Mouse (Mus musculus): ENCODE data around the gene Zbtb8os.
"Not testable (repeated sequence)": the region's sequence is repeated elsewhere in the genome, so short reads cannot be mapped to it uniquely, and the experiment has no call there.

Gene Zbtb8os

DNA sequence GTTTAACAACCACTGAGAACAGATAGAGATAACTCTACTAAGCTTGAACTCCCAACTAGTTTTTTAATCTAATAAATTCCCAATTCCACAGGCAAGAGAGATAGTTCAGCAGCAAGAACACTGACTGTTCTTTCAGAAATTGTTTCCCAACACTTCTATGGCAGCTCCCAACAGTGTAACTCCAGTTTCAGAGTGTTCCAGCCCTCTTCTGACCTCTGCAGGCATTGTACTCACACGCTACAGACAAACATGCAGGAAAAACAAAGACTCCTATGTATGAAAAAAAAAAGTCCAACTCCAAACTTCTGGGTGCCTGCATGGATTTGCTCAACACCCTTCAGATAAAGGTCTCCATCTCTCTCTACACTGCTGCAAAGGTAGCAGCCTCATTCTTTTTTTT, 2.6 kb upstream of the Zbtb8os start:
- in situ Hi-C loops (cut with MboI, MseI) = no loop called here

DNA sequence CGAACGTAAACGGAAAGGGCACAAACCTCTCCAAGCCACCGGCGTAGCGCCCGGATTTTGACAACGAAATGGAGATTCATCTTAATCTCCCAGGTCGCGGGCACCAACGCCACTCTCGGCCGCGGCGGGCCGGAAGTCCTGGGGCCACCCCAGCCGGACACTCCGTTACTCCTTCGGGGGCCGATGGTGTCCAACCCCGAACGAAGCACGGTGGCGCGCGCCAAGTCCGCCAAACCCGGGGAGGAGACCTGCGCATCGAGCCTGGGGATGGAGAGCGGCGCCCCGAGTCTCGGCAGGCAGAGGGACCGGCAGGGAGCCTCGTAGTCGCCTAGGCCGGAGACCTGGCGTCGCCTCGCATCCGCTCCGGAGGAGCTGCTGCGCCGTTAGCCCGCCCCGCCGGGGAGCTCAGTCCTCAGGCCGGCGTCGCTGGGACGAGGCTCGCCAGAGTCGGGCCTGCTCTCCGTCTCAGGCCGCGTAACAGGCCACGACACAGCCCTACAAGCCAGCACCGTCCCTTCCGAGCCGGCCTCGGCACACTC, 749 bp upstream of the Zbtb8os start:
- in situ Hi-C loops (cut with MboI, MseI) = no loop called here

DNA sequence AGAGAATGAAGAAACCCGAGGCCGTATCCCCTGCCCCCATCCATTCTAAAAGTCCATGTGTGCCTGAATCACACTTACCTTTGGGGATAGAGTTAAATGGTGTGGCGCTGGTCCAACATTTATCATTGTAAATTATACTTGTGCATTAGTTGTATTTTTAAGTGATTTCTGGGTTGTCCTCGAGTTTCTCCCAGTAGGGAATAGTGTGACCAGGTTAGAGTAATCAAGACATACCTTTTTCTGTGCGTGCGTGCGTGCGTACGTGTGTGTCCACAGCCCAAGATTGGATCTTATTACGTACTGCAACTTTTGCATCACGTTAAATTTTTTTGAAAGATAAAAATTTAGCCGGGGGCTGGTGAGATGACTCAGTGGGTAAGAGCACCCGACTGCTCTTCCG, 796 bp downstream of the Zbtb8os start:
- in situ Hi-C loops (cut with MboI, MseI) = no loop called here

DNA sequence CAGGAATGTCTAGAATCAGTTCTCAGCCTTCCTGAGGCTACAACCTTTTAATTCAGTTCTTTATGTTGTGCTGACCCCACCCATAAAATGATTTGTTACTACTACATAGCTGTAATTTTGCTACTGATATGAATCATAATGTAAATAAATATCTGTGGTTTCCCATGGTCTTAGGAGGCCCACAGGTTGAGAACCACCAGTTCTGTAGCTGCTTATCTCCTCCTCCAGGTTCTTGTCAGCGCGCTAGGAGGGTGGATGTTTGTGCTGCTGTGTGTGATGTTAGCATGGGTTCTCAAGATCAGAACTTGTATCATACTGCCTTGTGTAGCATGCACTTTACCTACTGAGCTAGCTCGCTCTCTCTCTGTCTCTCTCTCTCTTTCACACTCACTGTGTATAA, 4.2 kb downstream of the Zbtb8os start:
- in situ Hi-C loops (cut with MboI, MseI) = no loop called here

DNA sequence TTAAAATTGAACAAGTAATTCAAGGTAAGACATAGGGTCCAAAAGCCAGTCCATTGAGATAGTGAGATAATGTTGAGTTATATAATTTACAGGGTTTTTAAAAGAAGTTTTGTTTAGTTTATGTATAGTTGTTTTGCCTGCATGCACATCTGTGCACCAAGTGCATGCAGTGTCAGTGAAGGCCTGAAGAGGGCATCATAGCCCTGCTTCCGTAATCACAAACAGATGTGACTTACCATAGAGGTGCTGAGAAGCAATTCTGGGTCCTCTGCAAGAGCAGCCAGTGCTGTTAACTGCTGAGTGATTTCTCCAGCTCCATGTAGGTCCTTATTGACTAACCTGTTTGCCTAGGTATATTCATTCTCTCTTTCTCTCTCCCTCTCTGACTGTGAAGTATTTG, 6.4 kb downstream of the Zbtb8os start:
- in situ Hi-C loops (cut with MboI, MseI) = no loop called here

DNA sequence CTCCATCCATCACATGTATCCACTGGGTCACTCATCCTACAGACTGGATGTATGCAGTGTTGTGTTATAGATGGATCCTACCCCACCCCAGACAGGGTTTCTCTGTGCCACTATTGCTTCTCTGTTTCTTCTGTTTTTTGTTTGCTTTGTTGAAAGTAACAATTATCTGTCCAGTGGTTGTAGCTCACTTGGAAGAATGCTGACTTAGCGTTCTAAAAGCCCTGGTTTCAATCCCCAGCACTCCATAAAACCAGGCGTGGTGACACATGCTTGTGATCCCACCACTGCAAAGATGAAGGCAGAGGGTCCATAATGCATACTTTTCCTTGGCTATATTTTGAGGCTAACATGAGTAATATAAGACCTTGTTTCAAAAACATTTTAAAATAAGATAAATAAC, 7.2 kb downstream of the Zbtb8os start:
- in situ Hi-C loops (cut with MboI, MseI) = no loop called here

DNA sequence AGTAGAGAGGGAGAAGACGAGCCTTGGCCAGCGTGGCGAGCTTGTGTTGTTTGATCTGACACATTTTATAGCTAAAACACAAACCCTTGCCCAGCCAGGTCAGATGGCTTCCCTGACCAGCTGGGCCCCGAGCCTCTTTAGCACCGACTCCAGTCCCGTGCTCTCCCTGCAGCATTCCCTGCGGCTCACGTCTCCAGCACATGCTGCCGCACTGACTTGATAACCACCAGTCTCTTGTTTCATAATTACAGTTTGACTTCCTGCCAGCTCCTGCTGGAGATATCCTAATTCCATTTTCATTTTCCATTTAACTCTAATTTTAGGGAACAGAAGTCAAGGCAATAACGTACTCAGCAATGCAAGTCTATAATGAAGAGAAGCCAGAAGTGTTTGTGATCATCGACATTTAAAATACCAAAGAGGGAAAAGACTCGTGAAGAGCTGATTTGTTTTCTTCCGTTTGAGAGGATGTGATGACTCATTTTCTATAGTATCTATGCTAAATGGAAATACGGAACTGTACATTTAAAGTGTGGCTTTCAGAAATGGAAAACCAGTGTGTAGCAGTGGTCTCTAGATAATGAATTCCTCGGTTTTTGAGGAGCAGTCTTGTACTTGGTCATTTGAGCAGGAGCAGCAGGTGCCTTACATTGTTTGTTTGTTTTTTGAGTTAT, 11.1 kb downstream of the Zbtb8os start:
- in situ Hi-C loops (cut with MboI, MseI) = no loop called here

DNA sequence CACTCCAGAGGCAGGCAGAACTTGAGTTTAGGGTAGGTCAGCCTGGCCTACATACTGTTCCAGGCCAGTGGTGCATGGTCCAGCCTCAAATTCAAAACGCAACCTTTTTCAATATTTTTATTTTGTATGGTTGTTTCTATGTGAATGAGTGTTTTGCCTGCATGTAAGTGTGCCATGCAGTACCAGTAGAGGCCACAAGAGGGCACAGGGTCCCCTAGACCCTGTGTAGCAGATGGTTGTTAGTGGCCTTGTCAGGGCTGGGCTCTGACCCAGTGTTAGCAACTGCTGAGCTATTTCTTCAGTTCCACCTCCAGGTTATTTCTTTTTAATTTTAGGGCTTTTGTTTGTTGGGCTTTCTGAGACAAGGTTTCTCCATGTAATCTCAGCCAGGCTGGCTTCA, 15.1 kb downstream of the Zbtb8os start:
- in situ Hi-C loops (cut with MboI, MseI) = loop anchor here (5.0 kb wide), 1 partner anchor 107 kb away; no protein-coding TSS in a partner anchor

DNA sequence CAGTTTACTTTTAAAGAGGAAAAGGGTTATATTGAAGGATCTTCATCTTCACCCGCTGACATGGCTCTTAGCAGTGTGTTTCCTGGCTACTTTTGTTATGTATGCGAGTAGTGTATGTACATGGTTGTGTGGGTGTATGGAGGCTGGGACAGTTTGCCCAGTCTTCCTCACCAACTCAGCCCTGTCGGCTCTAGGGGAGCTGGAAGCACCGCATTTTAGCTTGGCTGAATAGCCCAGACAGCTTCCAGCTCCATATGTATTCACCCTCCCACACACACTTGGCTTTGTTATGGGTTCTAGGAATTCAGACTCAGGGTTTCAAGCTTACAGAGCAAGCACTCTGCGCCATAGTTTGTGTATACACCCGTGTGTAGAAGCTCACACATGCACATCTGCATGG, 15.6 kb downstream of the Zbtb8os start:
- in situ Hi-C loops (cut with MboI, MseI) = loop anchor here (5.0 kb wide), 1 partner anchor 106 kb away; no protein-coding TSS in a partner anchor

DNA sequence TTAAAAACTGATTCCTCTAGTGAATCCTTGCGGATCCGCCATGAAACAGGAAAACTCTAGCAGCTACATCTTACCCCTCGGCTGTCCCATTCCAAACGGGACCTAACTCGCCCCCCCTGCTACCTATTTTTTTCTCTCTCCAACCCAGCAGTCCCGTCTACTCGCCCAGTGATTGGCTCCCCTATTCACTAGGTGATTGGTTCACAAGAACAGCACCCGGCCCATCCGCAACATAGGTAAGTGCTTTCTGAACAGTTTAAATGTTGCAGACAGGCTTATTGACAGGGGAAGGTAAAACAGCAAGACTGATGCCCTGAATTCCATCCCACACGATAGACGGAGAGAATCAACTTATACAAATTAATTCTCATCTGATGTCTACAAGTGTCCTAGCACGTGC, 17.7 kb downstream of the Zbtb8os start:
- in situ Hi-C loops (cut with MboI, MseI) = loop anchor here (5.0 kb wide), 1 partner anchor 104 kb away; no protein-coding TSS in a partner anchor

DNA sequence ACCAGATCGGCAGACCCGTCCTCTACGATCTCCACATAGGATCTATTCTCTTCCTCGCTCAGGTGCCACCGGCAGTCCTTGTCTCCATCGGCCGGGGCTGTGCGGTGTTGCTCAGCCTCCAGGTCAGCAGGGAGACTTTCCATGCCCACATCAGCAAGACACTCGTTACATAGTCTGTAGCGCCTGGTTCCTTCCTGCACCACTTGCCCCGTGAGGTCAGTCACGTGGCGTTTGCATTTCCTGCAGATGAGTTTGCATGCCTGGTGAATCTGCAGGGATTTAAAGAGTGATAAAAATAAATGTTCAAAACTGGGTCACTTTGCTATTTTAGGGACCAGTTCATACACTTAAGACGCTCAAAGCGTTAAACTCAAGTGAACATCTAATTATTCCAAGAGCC, 18.7 kb downstream of the Zbtb8os start:
- in situ Hi-C loops (cut with MboI, MseI) = loop anchor here (5.0 kb wide), 1 partner anchor 103 kb away; no protein-coding TSS in a partner anchor

DNA sequence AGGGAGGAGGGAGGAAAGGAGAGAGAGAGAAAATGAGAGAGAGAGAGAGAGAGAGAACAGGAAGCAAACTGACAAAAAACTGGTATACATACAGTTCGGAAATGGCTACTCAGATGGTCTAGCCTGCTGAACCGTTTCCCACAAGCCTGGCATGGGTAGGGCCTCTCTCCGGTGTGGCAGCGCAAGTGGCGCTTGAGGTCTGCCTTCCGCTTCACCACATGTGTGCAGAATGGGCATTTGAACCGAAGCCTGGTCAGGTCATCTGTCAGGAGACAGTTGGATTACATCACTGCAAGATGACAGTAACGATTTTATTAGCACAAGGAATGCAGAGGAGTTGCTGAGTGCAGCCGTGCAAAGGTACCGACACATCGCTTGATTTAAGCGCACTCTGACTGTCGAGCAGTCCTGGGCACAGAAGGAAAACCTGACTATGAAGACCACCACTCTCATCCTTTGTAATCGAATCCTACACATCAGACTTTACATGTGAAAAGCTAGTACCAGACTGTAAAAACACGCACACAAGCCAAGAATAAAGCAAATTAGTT, 22.2 kb downstream of the Zbtb8os start:
- in situ Hi-C loops (cut with MboI, MseI) = no loop called here

DNA sequence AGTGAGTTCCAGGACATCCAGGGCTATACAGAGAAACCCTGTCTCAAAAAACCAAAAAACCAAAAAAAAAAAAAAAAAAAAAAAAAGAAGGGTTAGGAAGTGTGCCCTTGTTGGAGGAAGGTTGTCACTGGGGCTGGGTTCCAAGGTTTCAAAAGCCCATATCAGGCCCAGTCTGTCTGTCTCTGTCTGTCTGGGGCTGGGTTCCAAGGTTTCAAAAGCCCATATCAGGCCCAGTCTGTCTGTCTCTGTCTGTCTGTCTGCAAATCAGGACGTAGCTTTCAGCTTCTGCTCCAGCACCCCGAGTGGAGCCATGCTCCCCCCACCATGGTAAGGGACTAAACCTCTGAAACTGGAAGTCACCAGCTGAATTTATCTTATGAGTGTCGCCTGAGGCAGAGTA, 26.7 kb downstream of the Zbtb8os start:
- in situ Hi-C loops (cut with MboI, MseI) = not testable (repeated sequence)

DNA sequence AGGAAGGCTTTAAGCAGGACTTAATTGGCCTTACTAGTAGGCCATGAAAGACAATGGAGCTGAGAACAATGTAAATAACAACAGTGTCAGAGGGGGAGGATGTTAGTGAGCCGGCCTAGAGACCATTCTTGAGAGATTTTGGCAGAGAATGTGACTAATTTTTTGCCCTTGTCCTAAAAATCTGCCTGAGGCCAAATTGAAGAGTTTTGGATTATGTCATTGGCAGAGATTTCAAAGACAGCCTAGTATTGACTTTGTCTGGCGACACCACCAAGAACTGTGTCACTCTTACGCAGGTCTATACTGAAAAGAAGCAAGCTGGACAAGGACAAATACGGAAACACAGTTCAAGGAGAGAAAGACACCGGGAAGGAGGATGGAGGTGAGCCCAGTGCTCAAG, 27.3 kb downstream of the Zbtb8os start:
- in situ Hi-C loops (cut with MboI, MseI) = no loop called here

DNA sequence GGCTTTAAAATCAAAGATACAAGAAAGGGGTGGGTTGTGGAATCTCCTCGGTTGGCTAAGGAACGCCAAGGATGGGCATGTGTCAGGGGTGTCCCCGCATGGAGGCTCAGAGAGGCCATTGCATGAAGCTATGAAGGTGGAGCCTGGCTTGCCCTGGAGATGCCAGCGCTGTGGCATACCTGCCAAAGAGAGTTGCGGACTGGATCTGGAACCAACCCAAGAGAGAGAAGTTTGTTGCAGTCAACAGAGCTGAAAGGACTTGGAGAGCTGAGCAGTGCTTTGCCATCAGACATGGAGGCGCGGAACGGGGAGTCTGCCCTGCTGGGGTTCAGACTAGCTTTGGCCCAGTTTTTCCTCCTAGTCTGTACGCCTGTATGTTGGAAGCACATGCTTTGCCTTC, 28.0 kb downstream of the Zbtb8os start:
- in situ Hi-C loops (cut with MboI, MseI) = no loop called here

DNA sequence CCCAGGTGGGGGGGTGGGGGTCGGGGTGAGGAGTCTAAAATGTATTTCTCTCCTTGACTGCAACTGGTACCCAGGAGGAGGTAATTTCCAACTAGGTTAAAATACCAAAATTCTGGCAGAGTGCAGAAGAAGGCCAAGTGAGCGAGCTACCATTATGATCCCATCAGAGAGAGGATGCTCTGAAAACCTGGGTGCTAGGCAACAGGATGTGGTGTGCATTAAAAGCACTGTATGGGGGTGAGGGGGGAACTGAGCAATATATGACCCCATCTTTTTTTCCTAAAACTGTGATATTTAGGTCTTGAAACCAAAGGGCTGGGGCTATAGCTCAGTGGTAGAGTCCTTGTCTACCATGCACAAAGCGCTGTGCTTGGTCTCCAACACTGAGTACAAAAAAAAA, 28.9 kb downstream of the Zbtb8os start:
- in situ Hi-C loops (cut with MboI, MseI) = no loop called here

DNA sequence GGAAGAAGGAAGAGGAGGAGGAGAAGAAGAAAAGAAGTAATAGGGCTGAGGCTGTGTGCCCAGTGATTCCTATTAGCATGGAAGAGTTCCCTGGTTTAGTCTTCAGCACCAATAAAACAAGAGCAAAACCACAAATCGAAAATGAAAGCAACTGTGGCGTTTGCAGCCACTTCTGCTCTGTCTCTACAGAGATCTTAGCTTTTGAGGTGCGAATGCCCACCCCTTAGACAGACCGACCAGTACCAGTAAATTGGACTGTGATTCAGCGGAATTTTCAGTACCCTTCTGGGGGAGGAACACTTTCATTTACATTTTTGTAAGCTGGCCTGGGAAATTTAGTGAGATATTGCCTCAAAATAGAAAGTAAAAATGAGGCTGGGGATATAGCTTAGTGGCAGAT, 29.7 kb downstream of the Zbtb8os start:
- in situ Hi-C loops (cut with MboI, MseI) = no loop called here

DNA sequence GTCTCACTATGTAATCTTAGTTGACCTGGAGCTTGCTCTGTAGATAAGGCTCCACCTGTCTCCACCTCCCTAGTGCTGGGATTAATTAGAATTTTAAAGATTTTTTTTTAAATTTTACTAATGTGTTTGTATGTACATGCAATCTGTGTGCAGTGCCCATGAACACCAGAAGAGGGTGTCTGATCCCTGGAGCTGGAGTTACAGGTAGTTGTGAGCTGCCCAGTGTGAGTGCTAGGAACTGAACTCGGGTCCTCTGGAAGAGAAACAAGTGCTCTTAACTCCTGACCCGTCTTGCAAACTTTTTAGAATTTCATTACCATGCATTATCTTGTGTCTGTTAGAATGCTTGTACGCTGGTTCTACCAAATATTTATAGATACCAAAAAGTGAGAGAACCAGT, 35.9 kb downstream of the Zbtb8os start:
- in situ Hi-C loops (cut with MboI, MseI) = no loop called here

DNA sequence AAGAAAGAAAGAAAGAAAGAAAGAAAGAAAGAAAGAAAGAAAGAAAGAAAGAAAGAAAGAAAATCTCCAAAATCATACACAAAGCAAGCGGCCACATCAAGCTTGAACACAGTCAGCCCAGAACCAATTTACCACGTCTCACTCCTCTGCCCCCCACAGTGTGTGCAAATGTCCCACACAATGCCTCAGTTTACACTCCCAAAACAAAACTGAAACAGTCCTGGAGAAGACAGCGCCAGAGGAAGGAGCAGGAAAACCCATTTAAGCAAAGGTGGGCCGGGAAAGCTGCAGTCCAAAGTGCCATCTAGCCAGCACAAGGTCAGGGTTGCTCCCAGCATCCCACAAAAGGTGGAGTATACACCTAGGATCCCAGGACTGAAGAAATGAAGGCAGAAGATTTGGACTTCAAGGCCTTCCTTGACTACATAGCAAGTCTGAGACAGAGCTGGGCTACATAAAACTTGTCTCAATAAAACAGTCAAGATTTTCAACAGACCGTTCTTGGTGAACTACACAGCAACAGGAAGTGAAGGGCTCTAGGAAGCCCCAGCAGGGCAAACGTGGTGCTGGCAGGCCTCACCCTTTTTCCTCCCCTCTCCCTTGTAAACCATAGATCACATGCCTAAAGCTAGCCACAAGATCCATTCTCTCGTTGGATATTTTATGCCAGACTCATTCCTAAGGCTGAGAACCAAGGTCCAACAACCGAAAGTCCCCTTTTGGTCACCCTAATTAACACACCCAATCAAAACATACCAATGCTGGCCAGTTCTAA, 37.9 kb downstream of the Zbtb8os start:
- in situ Hi-C loops (cut with MboI, MseI) = no loop called here

DNA sequence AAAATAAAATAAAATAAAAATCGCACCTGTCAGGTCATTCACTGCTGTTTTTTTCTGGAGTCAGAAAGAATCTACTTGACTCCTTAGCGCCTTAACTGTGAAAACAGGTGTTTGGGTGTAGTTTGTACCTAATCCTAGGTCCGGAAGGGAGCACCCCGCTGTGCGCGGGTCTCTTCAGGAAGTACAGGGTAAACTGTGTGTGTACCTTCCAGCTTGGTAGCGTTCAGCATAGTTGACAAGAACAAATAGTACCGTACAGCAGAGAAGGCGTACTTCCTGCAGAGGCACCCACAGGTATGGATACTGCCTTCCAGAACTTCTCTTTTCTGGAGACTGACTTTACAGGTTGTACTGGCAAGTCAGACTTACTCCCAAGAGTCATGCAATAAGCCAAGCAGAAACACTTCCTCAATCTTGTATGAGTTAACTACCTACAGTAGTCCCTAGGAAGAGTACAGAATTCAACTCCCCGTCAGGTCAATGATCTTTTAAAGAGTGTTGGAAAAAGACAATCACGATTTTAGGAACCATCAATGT, 38.8 kb downstream of the Zbtb8os start:
- in situ Hi-C loops (cut with MboI, MseI) = no loop called here

DNA sequence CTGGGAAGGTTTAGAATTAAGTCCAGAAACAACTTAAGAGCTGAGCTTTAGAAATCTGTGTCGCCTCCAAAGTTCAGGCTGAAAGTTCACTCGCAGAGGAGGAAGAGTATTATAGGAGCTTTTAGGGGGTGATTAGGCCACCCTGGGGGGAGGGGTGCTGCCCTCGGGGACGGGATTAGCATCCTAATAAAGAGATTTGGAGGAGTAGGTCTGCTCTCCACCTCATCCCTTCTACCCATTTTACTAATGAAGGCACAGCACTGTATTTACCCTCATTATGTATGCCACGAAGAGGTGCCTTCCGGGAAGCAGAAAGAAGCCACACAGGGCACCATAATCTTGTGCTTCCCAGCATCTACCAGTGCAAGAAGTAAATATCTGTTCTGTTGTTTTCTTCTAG, 39.5 kb downstream of the Zbtb8os start:
- in situ Hi-C loops (cut with MboI, MseI) = no loop called here

DNA sequence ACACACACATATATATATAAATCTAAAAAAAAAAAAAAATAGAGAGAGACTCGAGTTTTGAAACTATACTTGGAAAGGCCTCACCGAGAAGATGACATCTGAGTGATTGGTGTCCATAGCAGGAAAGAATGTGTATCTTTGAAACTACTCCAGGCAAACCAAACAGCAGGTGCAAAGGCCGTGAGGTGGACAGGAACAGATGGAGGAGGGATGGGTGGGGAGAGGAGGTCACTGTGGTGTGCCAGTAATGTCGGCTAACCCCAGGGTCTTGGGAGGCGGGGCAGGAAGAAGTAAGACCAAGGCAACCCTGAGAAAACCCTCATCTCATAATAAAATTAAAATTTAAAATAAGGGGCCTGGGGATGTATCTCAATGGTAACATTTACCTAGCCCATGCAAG, 40.3 kb downstream of the Zbtb8os start:
- in situ Hi-C loops (cut with MboI, MseI) = no loop called here
